Mouse (Mus musculus) intestine, embryonic 15.5 days (tissue): ENCODE data around the gene Gstm5. TPM values are rescaled to one million over a fixed set of nuclear protein-coding genes. Genes with fewer than 3 reads are reported as not detected.
A peak's percentile ranks its signal among the peaks of the same experiment; 100 is the strongest.
"Not testable (repeated sequence)": the region's sequence is repeated elsewhere in the genome, so short reads cannot be mapped to it uniquely, and the experiment has no call there.

Experiments used
- ATAC-seq: fragments of 200-750 bp; cut with Nextera tagmentation; 2 replicates; pipeline ENCODE4 v1.8.0; 2017; ENCODE audit warnings: moderate TSS enrichment, moderate library complexity
- H3K27ac ChIP-seq: fragments of 300-500 bp; sonication (generic); 2 replicates; pipeline ENCODE4 v1.5.1; 2015; ENCODE audit warnings: mild to moderate bottlenecking, inconsistent platforms
- H3K27me3 ChIP-seq: fragments of 300-500 bp; sonication (generic); replicated peaks from 2 replicates; pipeline ENCODE4 v1.6.1; 2015; ENCODE audit warnings: inconsistent platforms
- H3K36me3 ChIP-seq: fragments of 300-500 bp; sonication (generic); 2 replicates; pipeline ENCODE4 v1.6.1; 2015; ENCODE audit warnings: inconsistent platforms
- H3K4me1 ChIP-seq: fragments of 300-500 bp; sonication (generic); replicated peaks from 2 replicates; pipeline ENCODE4 v1.6.1; 2015; ENCODE audit warnings: inconsistent platforms
- H3K4me2 ChIP-seq: fragments of 300-500 bp; sonication (generic); replicated peaks from 2 replicates; pipeline ENCODE4 v1.6.1; 2015; ENCODE audit warnings: mild to moderate bottlenecking, inconsistent platforms
- H3K4me3 ChIP-seq: fragments of 300-500 bp; sonication (generic); replicated peaks from 2 replicates; pipeline ENCODE4 v1.5.1; 2015; ENCODE audit warnings: inconsistent platforms
- H3K9ac ChIP-seq: fragments of 300-500 bp; sonication (generic); 2 replicates; pipeline ENCODE4 v1.6.1; 2015; ENCODE audit warnings: inconsistent platforms
- H3K9me3 ChIP-seq: fragments of 300-500 bp; sonication (generic); 2 replicates; pipeline ENCODE4 v1.6.1; 2016; ENCODE audit warnings: inconsistent platforms
- whole genome bisulfite sequencing: fragments of 180-500 bp; shearing (Covaris S2); methylation state at CpG from one replicate; pipeline ENCODE4 v1.1.7; 2015; 5-methylcytosine and 5-hydroxymethylcytosine counted together
- polyA plus RNA-seq: library from polyadenylated mRNA; unstranded; fragments of >200 nt; fragmentation: Nextera tagmentation; extraction: Ambion mirVana; gene quantifications from 2 replicates; pipeline ENCODE4 v1.2.1, GENCODE M21; 2015

Gstm5 gene
- polyA plus RNA-seq, 1 experiment from 2014 or later = 186 TPM

GRCm38 (mm10) chr3:107861483-107861882, 34.1 kb upstream of the Gstm5 start:
- not testable (repeated sequence) for H3K27me3 ChIP-seq, H3K4me3 ChIP-seq, H3K36me3 ChIP-seq, H3K4me2 ChIP-seq, ATAC-seq, H3K9me3 ChIP-seq, H3K9ac ChIP-seq, H3K27ac ChIP-seq
- peaks cover 10% of the 10 kb centered on the region; the same call in 1 of the 2 replicates for H3K4me1 ChIP-seq
- WGBS = 82% methylated on average over 5 of the region's 5 CpGs

GRCm38 (mm10) chr3:107862471-107862870, 33.1 kb upstream of the Gstm5 start:
- H3K27me3 ChIP-seq = no peaks in the 10 kb centered on the region
- no peak overlapping the region for H3K9ac ChIP-seq
- peaks cover 13% of the 10 kb centered on the region; the same call in 1 of the 2 replicates for H3K4me1 ChIP-seq
- no peaks in the 10 kb centered on the region for H3K36me3 ChIP-seq
- H3K4me2 ChIP-seq = no peak overlapping the region
- WGBS = 68% methylated on average over 2 of the region's 2 CpGs
- no peak for ATAC-seq
- no peak overlapping the region for H3K27ac ChIP-seq
- no peaks in the 10 kb centered on the region for H3K9me3 ChIP-seq
- no peak overlapping the region for H3K4me3 ChIP-seq

DNA sequence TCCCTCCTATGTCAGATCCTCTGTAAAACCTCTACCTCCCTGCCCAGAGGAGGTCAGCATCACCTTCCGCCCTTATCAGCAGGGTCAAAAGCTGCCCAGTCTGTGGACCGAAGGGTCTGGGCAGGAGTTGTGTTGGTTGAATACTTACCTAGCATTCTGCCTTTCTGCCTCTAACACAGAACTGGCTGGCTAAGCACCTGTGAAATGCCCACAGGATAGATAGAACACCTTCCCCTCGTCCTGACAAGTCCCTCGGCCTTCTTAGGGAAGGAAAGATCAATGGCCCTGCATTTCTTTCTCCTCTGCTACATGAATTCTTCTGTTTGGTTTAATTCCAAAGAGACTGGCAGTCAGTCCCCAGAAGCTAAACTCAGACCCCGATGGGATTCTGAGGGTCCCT, 32.1 kb upstream of the Gstm5 start:
- Histone ChIP-seq H3K27ac (peak overlapping the region; percentile 32; the same call in 1 of the 2 replicates), H3K4me3 (no peak overlapping the region), H3K36me3 (no peaks in the 10 kb centered on the region), H3K9ac (no peak overlapping the region), H3K27me3 (no peaks in the 10 kb centered on the region), H3K9me3 (no peaks in the 10 kb centered on the region), H3K4me1 (peaks cover 9% of the 10 kb centered on the region; the same call in 1 of the 2 replicates), H3K4me2 (no peak overlapping the region)
- WGBS = 74% methylated on average over 5 of the region's 5 CpGs
- ATAC-seq = no peak

GRCm38 (mm10) chr3:107863898-107864603, 31.6 kb upstream of the Gstm5 start:
- H3K4me1 ChIP-seq = peaks cover 12% of the 10 kb centered on the region
- no peaks in the 10 kb centered on the region for H3K27me3 ChIP-seq
- no peak overlapping the region for H3K4me3 ChIP-seq
- no peak overlapping the region for H3K4me2 ChIP-seq
- H3K27ac ChIP-seq = peak overlapping the region; percentile 32; the same call in 1 of the 2 replicates
- H3K9ac ChIP-seq = no peak overlapping the region
- H3K9me3 ChIP-seq = no peaks in the 10 kb centered on the region
- ATAC-seq = peak; percentile 48
- WGBS = 13% methylated on average over 2 of the region's 2 CpGs
- H3K36me3 ChIP-seq = no peaks in the 10 kb centered on the region

DNA sequence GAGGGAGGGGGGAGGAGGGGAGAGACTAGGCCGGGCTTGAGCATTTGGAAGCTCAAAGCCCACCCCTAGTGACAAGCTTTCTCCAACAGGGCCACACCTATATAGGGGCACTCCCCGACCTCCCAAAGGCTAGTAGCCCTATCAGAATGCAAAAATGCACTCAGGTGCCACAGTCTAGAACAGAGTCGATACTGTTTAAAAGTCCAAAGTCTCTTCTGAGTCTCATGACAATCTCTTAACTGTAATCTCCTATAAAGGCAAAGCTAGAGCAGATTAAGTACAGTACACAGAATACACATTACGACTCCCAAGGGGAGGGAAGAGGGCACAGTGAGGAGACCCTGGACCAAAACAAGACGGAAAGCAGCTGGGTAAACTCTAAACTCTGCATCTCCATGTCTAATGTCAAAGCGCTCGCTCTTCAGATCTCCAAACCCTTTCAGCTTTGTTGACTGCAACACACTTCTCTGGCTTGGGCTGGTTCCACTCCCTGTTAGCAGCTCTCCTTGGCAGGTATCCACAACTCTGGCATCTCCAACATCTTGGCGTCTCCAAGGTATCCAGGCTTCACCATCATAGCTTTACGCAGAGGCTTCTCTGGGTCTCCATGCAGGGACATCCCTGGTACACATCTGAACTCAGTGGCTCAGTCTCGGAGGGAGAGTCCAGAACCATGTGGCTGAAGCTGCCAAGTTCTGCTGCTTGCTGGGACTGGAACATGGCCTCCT, 30.1 kb upstream of the Gstm5 start:
- ATAC-seq = peak; percentile 65
- 54% methylated on average over 10 of the region's 10 CpGs for WGBS
- no peak overlapping the region for H3K4me3 ChIP-seq

DNA sequence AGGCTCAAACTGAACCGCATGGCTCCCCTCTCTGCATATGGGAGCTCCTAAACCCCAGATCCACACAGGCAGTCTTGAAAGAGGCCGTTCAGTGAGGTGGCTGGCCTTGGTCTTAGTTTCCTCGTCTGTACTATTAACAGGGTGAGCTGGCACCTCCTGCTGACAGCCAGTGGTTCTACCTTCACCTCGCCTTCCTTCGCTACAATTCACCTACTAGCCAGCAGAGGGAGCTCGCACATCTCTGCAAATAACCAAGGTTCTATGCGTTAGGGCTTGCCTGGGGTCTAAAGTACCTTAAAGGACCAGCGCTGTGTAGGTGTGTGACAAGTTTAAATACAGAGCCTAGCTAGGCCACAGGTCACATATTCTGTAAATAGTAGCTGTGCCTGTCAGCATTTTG, 28.5 kb upstream of the Gstm5 start:
- ATAC-seq = peak; percentile 56
- H3K27ac ChIP-seq = no peak overlapping the region

More for the DNA sequence above, 30.1 kb upstream of the Gstm5 start:
- Histone ChIP-seq H3K9ac (no peak overlapping the region), H3K27ac (peak overlapping the region; percentile 70), H3K4me2 (no peak overlapping the region), H3K4me1 (peaks cover 20% of the 10 kb centered on the region), H3K9me3 (no peaks in the 10 kb centered on the region), H3K36me3 (no peaks in the 10 kb centered on the region), H3K27me3 (no peaks in the 10 kb centered on the region)

GRCm38 (mm10) chr3:107868452-107868851, 27.2 kb upstream of the Gstm5 start:
- WGBS = 92% methylated on average over 22 of the region's 22 CpGs
- Histone ChIP-seq H3K9ac (no peak overlapping the region), H3K4me2 (no peak overlapping the region), H3K4me3 (no peak overlapping the region), H3K36me3 (no peaks in the 10 kb centered on the region), H3K27me3 (no peaks in the 10 kb centered on the region), H3K9me3 (no peaks in the 10 kb centered on the region), H3K4me1 (peaks cover 18% of the 10 kb centered on the region), H3K27ac (no peak overlapping the region)
- ATAC-seq = no peak

More for the DNA sequence above, 28.5 kb upstream of the Gstm5 start:
- Histone ChIP-seq H3K9ac (no peak overlapping the region), H3K9me3 (no peaks in the 10 kb centered on the region), H3K27me3 (no peaks in the 10 kb centered on the region), H3K4me1 (peaks cover 20% of the 10 kb centered on the region), H3K4me3 (no peak overlapping the region), H3K36me3 (no peaks in the 10 kb centered on the region), H3K4me2 (no peak overlapping the region)
- WGBS = 5% methylated on average over 8 of the region's 8 CpGs

DNA sequence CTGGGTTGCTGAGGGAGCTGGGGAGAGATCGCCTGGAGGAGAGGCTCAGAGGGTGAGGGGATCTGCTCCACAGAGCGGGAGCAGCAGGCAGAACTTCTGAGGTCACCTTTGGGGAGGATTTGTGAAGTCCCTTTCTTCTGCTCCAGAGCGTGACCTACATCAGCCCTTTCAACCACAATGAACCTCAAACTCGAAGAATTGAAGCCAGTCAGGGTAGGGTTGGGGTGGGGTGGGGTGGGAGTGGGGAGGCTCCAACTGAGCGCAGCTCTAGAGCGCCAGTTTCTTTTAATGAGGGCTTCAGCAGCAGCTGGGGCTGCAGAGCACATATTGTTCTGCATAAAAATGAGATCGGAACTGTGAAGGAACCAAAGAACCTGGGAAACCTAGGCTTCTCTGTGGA, 26.5 kb upstream of the Gstm5 start:
- H3K4me1 ChIP-seq = peaks cover 14% of the 10 kb centered on the region
- WGBS = 41% methylated on average over 7 of the region's 7 CpGs
- no peaks in the 10 kb centered on the region for H3K27me3 ChIP-seq
- no peak for ATAC-seq
- H3K9ac ChIP-seq = no peak overlapping the region
- no peaks in the 10 kb centered on the region for H3K36me3 ChIP-seq
- no peak overlapping the region for H3K4me3 ChIP-seq
- no peaks in the 10 kb centered on the region for H3K9me3 ChIP-seq
- H3K27ac ChIP-seq = peak overlapping the region; percentile 56
- no peak overlapping the region for H3K4me2 ChIP-seq

DNA sequence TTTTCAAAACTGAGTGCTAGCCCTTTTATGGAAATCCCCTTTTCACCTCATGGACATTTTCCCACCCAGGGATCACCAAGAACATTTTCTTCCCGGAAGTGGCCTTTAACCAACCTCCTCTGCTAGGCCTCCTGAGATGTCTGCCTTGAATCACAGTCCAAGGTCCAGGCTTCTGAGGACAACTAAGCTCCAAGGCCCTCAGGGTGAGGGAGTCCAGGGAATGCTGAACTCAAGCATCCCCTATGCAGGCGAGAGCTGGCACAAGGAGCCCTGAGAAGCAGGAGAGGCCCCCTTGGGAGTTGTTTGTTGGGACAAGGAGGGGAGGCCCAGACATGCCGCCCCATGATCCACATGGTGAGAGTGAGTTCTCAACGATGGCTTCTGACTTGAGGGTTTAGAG, 25.7 kb upstream of the Gstm5 start:
- H3K4me3 ChIP-seq = no peak overlapping the region
- no peaks in the 10 kb centered on the region for H3K36me3 ChIP-seq
- no peaks in the 10 kb centered on the region for H3K9me3 ChIP-seq
- H3K27me3 ChIP-seq = no peaks in the 10 kb centered on the region
- peak; percentile 23; the same call in 1 of the 2 replicates for ATAC-seq
- no peak overlapping the region for H3K9ac ChIP-seq
- peak overlapping the region; percentile 35; the same call in 1 of the 2 replicates for H3K4me2 ChIP-seq
- H3K27ac ChIP-seq = peak overlapping the region; percentile 56
- H3K4me1 ChIP-seq = peaks cover 19% of the 10 kb centered on the region
- WGBS = 55% methylated on average over 4 of the region's 4 CpGs

DNA sequence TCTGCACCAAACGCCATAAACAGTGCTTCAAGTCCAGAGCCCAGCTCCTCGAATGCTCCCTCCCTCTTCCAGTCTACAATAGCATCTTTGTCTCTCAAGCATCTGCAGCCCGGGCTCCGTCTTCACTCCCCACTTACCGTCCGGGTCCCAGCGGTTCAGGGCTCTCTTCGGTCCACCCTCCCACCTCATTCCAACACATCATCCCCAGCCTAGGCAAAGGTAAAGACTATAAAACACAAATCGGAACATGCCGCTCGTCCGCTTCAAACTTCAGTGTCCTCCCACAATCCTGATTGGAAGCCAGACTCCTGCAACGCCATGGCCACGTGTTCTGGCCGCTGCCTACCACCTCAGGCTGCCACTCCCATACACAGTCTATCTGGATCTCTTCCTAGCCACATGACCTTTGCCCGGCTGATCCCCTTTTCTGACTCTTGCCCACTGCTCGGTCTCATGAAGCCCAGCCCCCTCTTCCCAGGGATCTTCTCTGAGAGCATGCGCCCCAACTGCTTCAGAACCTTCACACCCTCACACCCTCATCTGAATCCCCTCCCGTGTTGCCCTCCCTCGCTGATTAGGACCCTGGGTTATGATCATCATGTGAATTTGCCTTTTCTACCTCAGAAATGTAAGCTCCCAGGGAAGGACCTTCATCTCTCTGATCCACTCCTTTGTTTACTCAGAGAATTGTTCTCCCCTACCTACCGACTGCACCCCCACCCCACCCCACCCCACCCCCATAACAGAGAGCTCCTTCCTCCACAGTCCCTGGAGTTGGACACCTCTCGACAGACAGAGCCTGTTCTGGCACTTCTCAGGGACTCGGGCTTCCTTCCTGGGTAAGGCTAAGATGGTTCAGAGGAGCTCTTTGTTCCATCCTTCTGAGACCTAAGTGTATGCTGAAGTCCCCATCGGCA, 22.0 kb upstream of the Gstm5 start:
- peak; percentile 87 for ATAC-seq
- peak overlapping the region; percentile 89 for H3K27ac ChIP-seq
- no peaks in the 10 kb centered on the region for H3K9me3 ChIP-seq

DNA sequence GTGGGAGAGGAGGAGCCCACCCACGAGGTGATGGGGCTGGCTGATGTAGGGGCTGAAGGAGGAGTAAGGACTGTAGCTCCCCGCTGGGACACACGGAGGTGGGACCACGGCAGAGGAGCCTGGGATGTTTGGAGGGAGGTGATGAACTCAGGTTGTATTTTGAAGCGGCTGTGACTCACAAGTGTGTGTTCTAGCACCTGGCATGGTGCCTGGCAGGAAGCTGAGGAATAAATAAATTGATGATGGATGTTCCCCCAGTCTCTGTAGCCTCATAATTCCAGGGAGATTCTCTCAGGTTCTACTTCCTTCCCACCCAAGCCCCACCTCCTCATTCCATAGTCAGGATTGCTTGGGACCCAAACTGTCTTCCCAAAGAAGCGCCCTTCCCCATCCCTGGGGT, 20.4 kb upstream of the Gstm5 start:
- Histone ChIP-seq H3K9ac (no peak overlapping the region), H3K4me1 (peaks cover 19% of the 10 kb centered on the region), H3K27me3 (no peaks in the 10 kb centered on the region), H3K4me3 (no peak overlapping the region), H3K9me3 (no peaks in the 10 kb centered on the region), H3K36me3 (no peaks in the 10 kb centered on the region), H3K4me2 (peak overlapping the region; percentile 33), H3K27ac (peak overlapping the region; percentile 89)
- no peak for ATAC-seq
- WGBS = 42% methylated on average over 6 of the region's 6 CpGs

More for the DNA sequence above, 22.0 kb upstream of the Gstm5 start:
- 49% methylated on average over 24 of the region's 24 CpGs for WGBS
- Histone ChIP-seq H3K4me3 (peak overlapping the region; percentile 31), H3K9ac (0 out of 2 replicates have a peak overlapping the region, but pooled peaks have one; percentile 10), H3K27me3 (no peaks in the 10 kb centered on the region), H3K4me1 (peaks cover 22% of the 10 kb centered on the region), H3K36me3 (no peaks in the 10 kb centered on the region), H3K4me2 (peak overlapping the region; percentile 47)

DNA sequence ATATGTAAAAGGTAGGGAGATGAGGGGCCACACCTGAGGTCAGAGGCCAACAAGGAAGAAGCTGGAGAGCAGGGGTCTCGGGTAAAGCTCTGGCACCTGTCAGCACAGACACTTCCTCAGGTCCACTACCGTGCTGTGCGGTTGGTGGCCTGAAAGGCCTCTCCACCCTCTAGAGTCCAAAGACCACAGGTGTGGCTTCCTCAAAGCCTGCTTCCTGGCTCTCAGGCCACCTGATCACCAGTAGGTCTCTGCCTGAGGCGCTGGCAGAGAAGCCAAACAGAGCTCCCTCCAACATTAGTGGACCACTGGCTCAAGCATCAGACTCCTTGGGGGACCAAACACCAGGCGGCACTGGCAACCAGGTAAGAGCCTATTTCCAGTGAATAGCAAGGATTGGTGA, 18.6 kb upstream of the Gstm5 start, which contains the start of gene Eps8l3:
Gene Eps8l3 (plus strand): TSS at position 225 of the 400 bp plus-strand sequence.
- H3K9ac ChIP-seq = peak within 1 kb of the TSS; percentile 39
- H3K4me1 ChIP-seq = peaks cover 19% of the 10 kb centered on the region
- 63% methylated on average over 5 of the region's 5 CpGs for WGBS
- H3K27ac ChIP-seq = peak within 1 kb of the TSS; percentile 89
- peak; percentile 75 for ATAC-seq
- H3K4me3 ChIP-seq = peak within 1 kb of the TSS; percentile 38
- H3K4me2 ChIP-seq = peak within 1 kb of the TSS; percentile 51
- no peaks in the 10 kb centered on the region for H3K36me3 ChIP-seq
- no peaks in the 10 kb centered on the region for H3K27me3 ChIP-seq
- no peaks in the 10 kb centered on the region for H3K9me3 ChIP-seq
